Mouse (Mus musculus): ENCODE measurements around the gene Rnf7. TPM values are rescaled to one million over a fixed set of nuclear protein-coding genes. Genes with fewer than 3 reads are reported as not detected.
A peak's percentile ranks its signal among the peaks of the same experiment; 100 is the strongest.
"Not testable (repeated sequence)": the region's sequence is repeated elsewhere in the genome, so short reads cannot be mapped to it uniquely, and the experiment has no call there.

Rnf7 gene
- total RNA-seq (2014; fragmentation: Nextera tagmentation) (102 and 104 TPM in 2 replicates), total RNA-seq (2017) (79.5 and 85.0 TPM in 2 replicates), polyA plus RNA-seq (2012) (41.8 and 71.5 TPM in 2 replicates)

- H3K4me3 ChIP-seq (ENCODE audit: low read depth, low read length) = peak within 1 kb of the TSS; percentile 78
- peaks cover 7% of the 10 kb centered on the region; the same call in 1 of the 2 replicates for H3K27me3 ChIP-seq (ENCODE audit: insufficient read depth, low read length)
- DNase-seq (ENCODE audit: low spot score) = peak; percentile 94
- peaks cover 34% of the 10 kb centered on the region for H3K4me1 ChIP-seq (ENCODE audit: insufficient read depth, low read depth, low read length)
- TF ChIP-seq GATA1 (IDR thresholded peaks at IDR 0.05; ENCODE audit: borderline replicate concordance, low read length) = no peak
- no peak for TF ChIP-seq POLR2AphosphoS5 (IDR thresholded peaks at IDR 0.05; ENCODE audit: insufficient replicate concordance, low read depth, low read length)
- TF ChIP-seq TAL1 (conservative IDR thresholded peaks at IDR 0.05; ENCODE audit: low read depth, low read length) = no peak
- TF ChIP-seq GATA2 (IDR thresholded peaks at IDR 0.05; ENCODE audit: borderline replicate concordance, low read depth, low read length) = no peak
- TF ChIP-seq CTCF (IDR thresholded peaks at IDR 0.05; ENCODE audit: low read depth, low read length) = no peak
- no peaks in the 10 kb centered on the region for H3K9me3 ChIP-seq (replicated peaks)
- H3K36me3 ChIP-seq (replicated peaks) = peaks cover 32% of the 10 kb centered on the region
- ATAC-seq (ENCODE audit: extremely low read depth, insufficient number of reproducible peaks, low FRiP score, poor library complexity, severe bottlenecking) = peak; percentile 89
These were observed at the start of gene Rnf7 for GRCm38 (mm10) chr9:96478071-96478888. TSS of gene Rnf7 (minus strand) at chr9:96478675.

- Histone ChIP-seq H3K9me3 (replicated peaks) (no peaks in the 10 kb centered on the region), H3K4me1 (ENCODE audit: insufficient read depth, low read depth, low read length) (peaks cover 31% of the 10 kb centered on the region), H3K4me3 (ENCODE audit: low read depth, low read length) (no peak overlapping the region), H3K36me3 (replicated peaks) (no peaks in the 10 kb centered on the region), H3K27me3 (ENCODE audit: insufficient read depth, low read length) (peaks cover 31% of the 10 kb centered on the region)
- no peak for TF ChIP-seq CTCF (IDR thresholded peaks at IDR 0.05; ENCODE audit: low read depth, low read length)
- no peak for TF ChIP-seq TAL1 (conservative IDR thresholded peaks at IDR 0.05; ENCODE audit: low read depth, low read length)
- TF ChIP-seq GATA2 (IDR thresholded peaks at IDR 0.05; ENCODE audit: borderline replicate concordance, low read depth, low read length) = no peak
- no peak for TF ChIP-seq GATA1 (IDR thresholded peaks at IDR 0.05; ENCODE audit: borderline replicate concordance, low read length)
- no peak for TF ChIP-seq POLR2AphosphoS5 (IDR thresholded peaks at IDR 0.05; ENCODE audit: insufficient replicate concordance, low read depth, low read length)
- DNase-seq (ENCODE audit: low spot score) = no peak
- ATAC-seq (ENCODE audit: extremely low read depth, insufficient number of reproducible peaks, low FRiP score, poor library complexity, severe bottlenecking) = no peak
These were observed 47.5 kb upstream of the Rnf7 start for GRCm38 (mm10) chr9:96526011-96526410.

- ATAC-seq (ENCODE audit: extremely low read depth, insufficient number of reproducible peaks, low FRiP score, poor library complexity, severe bottlenecking) (no peak; the same call in 1 of the 2 replicates), DNase-seq (ENCODE audit: low spot score) (no peak)
- no peak for TF ChIP-seq TAL1 (conservative IDR thresholded peaks at IDR 0.05; ENCODE audit: low read depth, low read length)
- no peak for TF ChIP-seq POLR2AphosphoS5 (IDR thresholded peaks at IDR 0.05; ENCODE audit: insufficient replicate concordance, low read depth, low read length)
- no peak for TF ChIP-seq GATA1 (IDR thresholded peaks at IDR 0.05; ENCODE audit: borderline replicate concordance, low read length)
- TF ChIP-seq GATA2 (IDR thresholded peaks at IDR 0.05; ENCODE audit: borderline replicate concordance, low read depth, low read length) = no peak
- TF ChIP-seq CTCF (IDR thresholded peaks at IDR 0.05; ENCODE audit: low read depth, low read length) = no peak
- Histone ChIP-seq H3K36me3 (replicated peaks) (no peaks in the 10 kb centered on the region), H3K27me3 (ENCODE audit: insufficient read depth, low read length) (peaks cover 36% of the 10 kb centered on the region), H3K9me3 (replicated peaks) (no peaks in the 10 kb centered on the region), H3K4me1 (ENCODE audit: insufficient read depth, low read depth, low read length) (peaks cover 25% of the 10 kb centered on the region), H3K4me3 (ENCODE audit: low read depth, low read length) (no peak within 1 kb of the TSS)
These were observed 46.6 kb upstream of the Rnf7 start, which contains the start of gene Gm28729 for GRCm38 (mm10) chr9:96524972-96525506. TSS of gene Gm28729 (minus strand) at chr9:96525264.

GRCm38 (mm10) chr9:96523148-96523547 is 44.7 kb upstream of the Rnf7 start:
- H3K4me3 ChIP-seq (ENCODE audit: low read depth, low read length) = no peak overlapping the region
- TF ChIP-seq TAL1 (conservative IDR thresholded peaks at IDR 0.05; ENCODE audit: low read depth, low read length) (no peak), GATA1 (IDR thresholded peaks at IDR 0.05; ENCODE audit: borderline replicate concordance, low read length) (no peak), POLR2AphosphoS5 (IDR thresholded peaks at IDR 0.05; ENCODE audit: insufficient replicate concordance, low read depth, low read length) (no peak), GATA2 (IDR thresholded peaks at IDR 0.05; ENCODE audit: borderline replicate concordance, low read depth, low read length) (no peak), CTCF (IDR thresholded peaks at IDR 0.05; ENCODE audit: low read depth, low read length) (no peak; the same call in 1 of the 2 replicates)

GRCm38 (mm10) chr9:96521574-96521973 is 43.1 kb upstream of the Rnf7 start:
- ATAC-seq (ENCODE audit: extremely low read depth, insufficient number of reproducible peaks, low FRiP score, poor library complexity, severe bottlenecking) = not testable (repeated sequence)

More at GRCm38 (mm10) chr9:96523148-96523547, 44.7 kb upstream of the Rnf7 start:
- Histone ChIP-seq H3K4me1 (ENCODE audit: insufficient read depth, low read depth, low read length) (peaks cover 25% of the 10 kb centered on the region), H3K27me3 (ENCODE audit: insufficient read depth, low read length) (peaks cover 43% of the 10 kb centered on the region), H3K36me3 (replicated peaks) (no peaks in the 10 kb centered on the region), H3K9me3 (replicated peaks) (no peaks in the 10 kb centered on the region)
- no peak for DNase-seq (ENCODE audit: low spot score)
- no peak for ATAC-seq (ENCODE audit: extremely low read depth, insufficient number of reproducible peaks, low FRiP score, poor library complexity, severe bottlenecking)

GRCm38 (mm10) chr9:96517429-96517828 is 39.0 kb upstream of the Rnf7 start:
- no peak for DNase-seq (ENCODE audit: low spot score)
- no peak for ATAC-seq (ENCODE audit: extremely low read depth, insufficient number of reproducible peaks, low FRiP score, poor library complexity, severe bottlenecking)
- Histone ChIP-seq H3K36me3 (replicated peaks) (no peaks in the 10 kb centered on the region), H3K9me3 (replicated peaks) (no peaks in the 10 kb centered on the region), H3K27me3 (ENCODE audit: insufficient read depth, low read length) (peaks cover 31% of the 10 kb centered on the region), H3K4me1 (ENCODE audit: insufficient read depth, low read depth, low read length) (peaks cover 4% of the 10 kb centered on the region; the same call in 1 of the 2 replicates), H3K4me3 (ENCODE audit: low read depth, low read length) (no peak overlapping the region)
- no peak for TF ChIP-seq CTCF (IDR thresholded peaks at IDR 0.05; ENCODE audit: low read depth, low read length)
- no peak for TF ChIP-seq GATA1 (IDR thresholded peaks at IDR 0.05; ENCODE audit: borderline replicate concordance, low read length)
- no peak for TF ChIP-seq GATA2 (IDR thresholded peaks at IDR 0.05; ENCODE audit: borderline replicate concordance, low read depth, low read length)
- TF ChIP-seq POLR2AphosphoS5 (IDR thresholded peaks at IDR 0.05; ENCODE audit: insufficient replicate concordance, low read depth, low read length) = no peak

More at GRCm38 (mm10) chr9:96521574-96521973, 43.1 kb upstream of the Rnf7 start:
- not testable (repeated sequence) for H3K9me3 ChIP-seq (replicated peaks); H3K36me3 ChIP-seq (replicated peaks); H3K4me3 ChIP-seq (ENCODE audit: low read depth, low read length); DNase-seq (ENCODE audit: low spot score)
- Histone ChIP-seq H3K4me1 (ENCODE audit: insufficient read depth, low read depth, low read length) (peaks cover 20% of the 10 kb centered on the region), H3K27me3 (ENCODE audit: insufficient read depth, low read length) (peaks cover 39% of the 10 kb centered on the region)

Data from G1E (cell line).